Mouse (Mus musculus) liver, embryonic 14.5 days (tissue): ENCODE results near the gene Pip5k1b.

Experiments
- CTCF ChIP-seq: IDR thresholded peaks from 2 replicates; pipeline ENCODE4 v1.5.1; 2016; ENCODE audit warnings: antibody characterized with exemption, low read depth, control low read depth
- EP300 ChIP-seq: IDR thresholded peaks from 2 replicates; pipeline ENCODE4 v1.6.1; 2016; ENCODE audit warnings: antibody characterized with exemption, low read depth

- TF ChIP-seq CTCF = no peak
- TF ChIP-seq EP300 = no peak
These were observed 287.1 kb downstream of the Pip5k1b start for GRCm38 (mm10) chr19:24268531-24268930.
